Mouse (Mus musculus) G1E (cell line): Measurements from ENCODE around the gene C530008M17Rik.

Source experiments
- CTCF ChIP-seq: IDR thresholded peaks from 2 replicates; pipeline ENCODE4 v1.5.1; 2012; ENCODE audit warnings: low read depth, low read length, inconsistent platforms, mixed read lengths
- GATA1 ChIP-seq: IDR thresholded peaks from 2 replicates; pipeline ENCODE4 v1.6.1; 2012; ENCODE audit warnings: borderline replicate concordance, low read length, inconsistent platforms, mixed read lengths

DNA sequence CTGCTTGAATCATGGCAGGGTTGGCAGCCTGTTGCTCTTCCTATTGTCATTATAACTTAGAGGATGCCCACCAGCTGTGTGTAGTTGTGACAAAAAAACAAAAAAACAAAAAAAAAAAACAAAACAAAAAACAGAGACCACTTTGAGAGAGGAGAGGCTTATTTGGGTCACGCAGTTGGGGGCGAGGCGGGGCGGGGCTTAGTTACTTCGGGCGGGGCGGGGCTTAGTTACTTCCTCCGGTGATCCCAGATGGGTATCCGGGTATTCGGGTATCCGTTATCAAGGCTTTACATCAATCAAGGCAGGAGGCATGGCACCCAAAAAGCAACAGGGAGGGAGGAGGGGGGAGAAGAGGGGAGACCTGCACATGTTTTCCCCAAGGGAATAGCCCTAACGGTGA lies 46.3 kb downstream of the C530008M17Rik start:
- no peak for TF ChIP-seq GATA1
- TF ChIP-seq CTCF: no peak
